Mouse (Mus musculus): ENCODE data around the gene Ecel1. TPM values are rescaled to one million over a fixed set of nuclear protein-coding genes. Genes with fewer than 3 reads are reported as not detected.
A peak's percentile ranks its signal among the peaks of the same experiment; 100 is the strongest.

Gene Ecel1
- polyA plus RNA-seq, 1 experiment = 0.37 TPM

DNA sequence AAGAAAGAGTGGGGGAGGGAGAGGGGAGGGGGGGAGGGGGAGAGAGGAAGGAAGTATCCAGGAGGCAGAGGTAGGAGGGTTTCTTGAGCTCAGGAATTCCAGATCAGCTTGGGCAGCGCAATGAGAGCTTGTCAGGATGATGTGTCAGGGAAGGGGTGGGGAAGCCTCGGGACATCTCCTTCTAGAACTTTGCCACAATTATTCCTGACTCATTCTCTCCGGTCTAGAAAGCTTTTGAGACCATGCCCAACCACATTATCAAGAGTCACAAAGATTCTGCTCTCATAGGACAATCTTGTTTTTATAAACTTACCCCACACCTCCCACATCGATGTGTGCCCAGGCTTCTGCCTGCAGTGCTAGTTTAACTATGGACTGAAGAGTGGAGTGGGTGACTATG lies 24.5 kb downstream of the Ecel1 start:
- no peaks in the 10 kb centered on the region for H3K36me3 ChIP-seq (ENCODE audit: control insufficient read depth, insufficient read depth, low read length, poor library complexity, severe bottlenecking)
- no peak overlapping the region for H3K9ac ChIP-seq (ENCODE audit: low read depth, poor library complexity, severe bottlenecking)
- no peaks in the 10 kb centered on the region for H3K27me3 ChIP-seq (ENCODE audit: control insufficient read depth, insufficient read depth, low read length, poor library complexity, severe bottlenecking)
- no peaks in the 10 kb centered on the region for H3K4me1 ChIP-seq (ENCODE audit: control insufficient read depth, insufficient read depth, low read length)
- no peak overlapping the region for H3K27ac ChIP-seq (ENCODE audit: insufficient read depth, low read length)
- no peaks in the 10 kb centered on the region; the same call in 1 of the 2 replicates for H3K9me3 ChIP-seq (replicated peaks; ENCODE audit: control insufficient read depth, insufficient read depth, low read length, poor library complexity, severe bottlenecking)
- TF ChIP-seq POLR2A (IDR thresholded peaks at IDR 0.05; ENCODE audit: insufficient read depth, low read length) = no peak
- TF ChIP-seq CTCF (IDR thresholded peaks at IDR 0.05; ENCODE audit: low read depth, low read length) = no peak
- no peak for TF ChIP-seq EP300 (IDR thresholded peaks at IDR 0.05; ENCODE audit: insufficient read depth, low read depth, low read length)
- no peak overlapping the region for H3K4me3 ChIP-seq (ENCODE audit: low read depth, low read length)

DNA sequence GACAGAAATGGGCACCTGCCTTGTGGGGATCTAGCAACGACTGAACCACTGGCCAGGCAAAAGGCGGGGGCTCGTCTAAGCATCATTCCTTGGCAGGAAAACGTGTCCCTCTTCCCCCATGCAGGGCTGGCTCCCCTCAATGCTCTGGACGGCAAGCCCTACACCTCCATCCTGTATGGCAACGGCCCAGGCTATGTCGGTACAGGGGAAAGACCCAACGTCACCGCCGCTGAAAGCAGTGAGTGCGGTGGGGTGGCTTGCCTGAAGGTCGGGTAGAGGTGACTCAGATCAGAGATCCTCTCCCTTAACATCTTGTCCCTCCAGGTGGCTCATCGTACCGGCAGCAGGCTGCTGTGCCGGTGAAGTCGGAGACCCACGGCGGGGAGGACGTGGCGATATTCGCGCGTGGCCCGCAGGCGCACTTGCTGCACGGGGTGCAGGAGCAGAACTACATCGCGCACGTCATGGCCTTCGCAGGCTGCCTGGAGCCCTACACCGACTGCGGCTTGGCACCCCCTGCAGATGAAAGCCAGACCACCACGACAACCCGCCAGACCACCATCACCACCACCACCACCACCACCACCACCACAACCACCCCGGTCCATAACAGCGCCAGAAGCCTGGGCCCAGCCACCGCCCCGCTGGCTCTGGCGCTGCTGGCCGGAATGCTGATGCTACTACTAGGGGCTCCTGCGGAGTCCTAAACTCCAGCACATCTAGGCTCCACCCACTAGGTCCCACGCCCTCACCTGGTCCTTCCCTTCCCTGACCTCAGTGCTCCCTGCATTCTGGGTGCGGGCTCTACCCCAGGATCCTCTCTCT lies 28.9 kb downstream of the Ecel1 start:
- Histone ChIP-seq H3K9ac (ENCODE audit: low read depth, poor library complexity, severe bottlenecking) (no peak overlapping the region), H3K27ac (ENCODE audit: insufficient read depth, low read length) (no peak overlapping the region), H3K27me3 (ENCODE audit: control insufficient read depth, insufficient read depth, low read length, poor library complexity, severe bottlenecking) (no peaks in the 10 kb centered on the region), H3K36me3 (ENCODE audit: control insufficient read depth, insufficient read depth, low read length, poor library complexity, severe bottlenecking) (no peaks in the 10 kb centered on the region), H3K9me3 (replicated peaks; ENCODE audit: control insufficient read depth, insufficient read depth, low read length, poor library complexity, severe bottlenecking) (no peaks in the 10 kb centered on the region; the same call in 1 of the 2 replicates), H3K4me3 (ENCODE audit: low read depth, low read length) (peak overlapping the region; percentile 30), H3K4me1 (ENCODE audit: control insufficient read depth, insufficient read depth, low read length) (no peaks in the 10 kb centered on the region)
- no peak for TF ChIP-seq POLR2A (IDR thresholded peaks at IDR 0.05; ENCODE audit: insufficient read depth, low read length)
- no peak for TF ChIP-seq EP300 (IDR thresholded peaks at IDR 0.05; ENCODE audit: insufficient read depth, low read depth, low read length)

DNA sequence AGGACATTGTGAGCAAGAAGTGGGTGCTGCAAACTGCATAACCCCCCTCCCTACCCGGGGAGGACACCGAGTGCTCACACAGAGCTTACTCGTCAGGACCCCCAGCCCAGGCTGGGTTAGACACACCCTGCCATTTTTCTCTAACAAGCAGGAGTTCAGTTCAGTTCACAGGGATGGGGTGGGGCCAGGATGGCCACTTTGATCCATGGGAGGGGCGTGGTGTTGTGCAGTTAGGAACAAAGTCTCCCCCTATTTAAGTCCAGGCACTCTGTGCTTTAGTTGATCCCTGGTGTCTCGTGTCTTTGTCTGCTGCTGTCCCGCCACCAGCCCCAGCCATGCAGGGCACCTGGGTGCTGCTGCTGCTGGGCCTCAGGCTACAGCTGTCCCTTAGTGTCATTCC lies 31.6 kb downstream of the Ecel1 start, which contains the start of gene Akp3:
TSS of gene Akp3 (plus strand) at position 301 of the 400 bp plus-strand sequence.
- Histone ChIP-seq H3K27me3 (ENCODE audit: control insufficient read depth, insufficient read depth, low read length, poor library complexity, severe bottlenecking) (no peaks in the 10 kb centered on the region), H3K4me1 (ENCODE audit: control insufficient read depth, insufficient read depth, low read length) (no peaks in the 10 kb centered on the region), H3K36me3 (ENCODE audit: control insufficient read depth, insufficient read depth, low read length, poor library complexity, severe bottlenecking) (no peaks in the 10 kb centered on the region), H3K4me3 (ENCODE audit: low read depth, low read length) (no peak within 1 kb of the TSS), H3K27ac (ENCODE audit: insufficient read depth, low read length) (no peak within 1 kb of the TSS), H3K9ac (ENCODE audit: low read depth, poor library complexity, severe bottlenecking) (no peak within 1 kb of the TSS), H3K9me3 (replicated peaks; ENCODE audit: control insufficient read depth, insufficient read depth, low read length, poor library complexity, severe bottlenecking) (no peaks in the 10 kb centered on the region)
- TF ChIP-seq EP300 (IDR thresholded peaks at IDR 0.05; ENCODE audit: insufficient read depth, low read depth, low read length) (no peak), CTCF (IDR thresholded peaks at IDR 0.05; ENCODE audit: low read depth, low read length) (no peak), POLR2A (IDR thresholded peaks at IDR 0.05; ENCODE audit: insufficient read depth, low read length) (no peak)

DNA sequence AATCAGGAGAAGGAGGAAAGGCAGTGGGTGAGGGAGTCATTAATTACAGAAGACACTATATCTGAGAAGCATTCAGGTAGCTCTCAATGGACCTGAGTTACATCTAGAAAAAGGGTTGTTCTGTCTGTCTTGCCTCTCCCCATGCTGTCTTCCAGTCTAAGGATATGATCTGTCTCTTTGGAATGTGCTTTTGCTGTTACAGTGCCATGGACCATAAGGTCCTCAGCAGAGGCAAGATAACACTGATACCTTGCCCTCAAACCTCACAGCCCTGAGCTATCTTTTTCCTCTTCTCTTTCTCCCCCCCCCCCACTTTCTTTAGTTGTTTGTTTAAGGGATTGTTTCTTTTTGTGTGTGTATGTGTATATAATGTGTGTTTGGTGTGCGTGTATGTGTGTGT lies 41.5 kb downstream of the Ecel1 start:
- Histone ChIP-seq H3K4me3 (ENCODE audit: low read depth, low read length) (no peak overlapping the region), H3K9ac (ENCODE audit: low read depth, poor library complexity, severe bottlenecking) (no peak overlapping the region), H3K36me3 (ENCODE audit: control insufficient read depth, insufficient read depth, low read length, poor library complexity, severe bottlenecking) (no peaks in the 10 kb centered on the region), H3K27me3 (ENCODE audit: control insufficient read depth, insufficient read depth, low read length, poor library complexity, severe bottlenecking) (no peaks in the 10 kb centered on the region; the same call in 1 of the 2 replicates), H3K9me3 (replicated peaks; ENCODE audit: control insufficient read depth, insufficient read depth, low read length, poor library complexity, severe bottlenecking) (no peaks in the 10 kb centered on the region), H3K27ac (ENCODE audit: insufficient read depth, low read length) (no peak overlapping the region), H3K4me1 (ENCODE audit: control insufficient read depth, insufficient read depth, low read length) (no peaks in the 10 kb centered on the region)
- TF ChIP-seq POLR2A (IDR thresholded peaks at IDR 0.05; ENCODE audit: insufficient read depth, low read length) (no peak), CTCF (IDR thresholded peaks at IDR 0.05; ENCODE audit: low read depth, low read length) (no peak), EP300 (IDR thresholded peaks at IDR 0.05; ENCODE audit: insufficient read depth, low read depth, low read length) (no peak)

DNA sequence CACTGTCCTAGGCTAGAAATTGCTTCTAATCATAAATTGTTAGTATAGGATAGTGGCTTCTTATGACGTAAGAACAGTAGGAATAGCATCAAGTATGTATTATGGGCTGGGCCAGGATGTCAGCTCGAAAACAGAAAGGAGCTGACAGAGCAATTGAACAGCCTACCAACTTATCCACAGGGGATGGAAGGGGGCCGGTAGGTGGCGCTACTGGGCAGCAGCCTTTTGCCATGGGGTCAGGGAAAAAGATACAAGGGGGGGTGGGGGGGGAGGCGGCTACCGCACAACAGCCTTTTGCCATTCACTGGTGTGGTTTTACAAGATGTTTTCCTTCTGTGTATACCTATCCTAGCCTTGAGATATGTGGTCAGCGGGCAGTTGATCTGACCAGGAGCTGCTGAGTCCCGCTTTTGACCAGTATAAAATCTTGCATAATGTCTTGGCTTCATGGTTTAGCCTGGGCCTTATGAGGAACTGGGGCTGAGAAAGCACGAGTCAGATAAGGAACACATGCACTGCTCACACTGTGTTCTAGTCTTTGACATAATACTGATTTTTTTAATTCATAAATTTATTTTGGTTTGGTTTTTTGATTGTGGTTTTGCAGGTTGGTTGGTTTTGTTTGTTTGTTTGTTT lies 44.5 kb downstream of the Ecel1 start:
- H3K9ac ChIP-seq (ENCODE audit: low read depth, poor library complexity, severe bottlenecking) = no peak overlapping the region
- H3K27me3 ChIP-seq (ENCODE audit: control insufficient read depth, insufficient read depth, low read length, poor library complexity, severe bottlenecking) = no peaks in the 10 kb centered on the region; the same call in 1 of the 2 replicates
- H3K9me3 ChIP-seq (replicated peaks; ENCODE audit: control insufficient read depth, insufficient read depth, low read length, poor library complexity, severe bottlenecking) = no peaks in the 10 kb centered on the region
- H3K4me1 ChIP-seq (ENCODE audit: control insufficient read depth, insufficient read depth, low read length) = no peaks in the 10 kb centered on the region
- H3K36me3 ChIP-seq (ENCODE audit: control insufficient read depth, insufficient read depth, low read length, poor library complexity, severe bottlenecking) = no peaks in the 10 kb centered on the region
- TF ChIP-seq CTCF (IDR thresholded peaks at IDR 0.05; ENCODE audit: low read depth, low read length) (peak; percentile 59), EP300 (IDR thresholded peaks at IDR 0.05; ENCODE audit: insufficient read depth, low read depth, low read length) (no peak)
- no peak overlapping the region for H3K27ac ChIP-seq (ENCODE audit: insufficient read depth, low read length)
- H3K4me3 ChIP-seq (ENCODE audit: low read depth, low read length) = no peak overlapping the region

DNA sequence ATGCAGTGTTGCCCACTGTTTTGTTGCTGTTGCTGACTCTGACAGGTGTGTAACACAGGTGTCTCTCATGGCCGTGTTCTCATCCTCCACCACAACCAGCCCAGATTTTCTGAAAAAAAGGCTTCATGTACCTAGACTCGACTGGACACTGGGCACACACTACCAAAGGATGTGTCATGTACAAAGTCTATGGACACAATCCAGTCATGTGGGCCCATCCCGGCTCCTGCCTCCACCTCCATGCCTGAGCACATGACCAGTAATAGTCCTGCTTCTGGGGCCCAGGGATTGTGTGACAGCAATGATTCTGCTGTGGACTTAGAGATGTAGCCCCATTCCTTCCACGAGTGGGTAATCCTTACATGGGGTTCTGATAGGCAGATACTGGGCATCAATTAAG lies 47.8 kb downstream of the Ecel1 start:
- no peak for TF ChIP-seq EP300 (IDR thresholded peaks at IDR 0.05; ENCODE audit: insufficient read depth, low read depth, low read length)
- no peak for TF ChIP-seq POLR2A (IDR thresholded peaks at IDR 0.05; ENCODE audit: insufficient read depth, low read length)
- TF ChIP-seq CTCF (IDR thresholded peaks at IDR 0.05; ENCODE audit: low read depth, low read length) = no peak
- no peaks in the 10 kb centered on the region for H3K27me3 ChIP-seq (ENCODE audit: control insufficient read depth, insufficient read depth, low read length, poor library complexity, severe bottlenecking)
- H3K4me3 ChIP-seq (ENCODE audit: low read depth, low read length) = no peak overlapping the region

More for the DNA sequence above, 47.8 kb downstream of the Ecel1 start:
- no peaks in the 10 kb centered on the region for H3K36me3 ChIP-seq (ENCODE audit: control insufficient read depth, insufficient read depth, low read length, poor library complexity, severe bottlenecking)
- H3K9ac ChIP-seq (ENCODE audit: low read depth, poor library complexity, severe bottlenecking) = no peak overlapping the region
- H3K27ac ChIP-seq (ENCODE audit: insufficient read depth, low read length) = no peak overlapping the region
- no peaks in the 10 kb centered on the region for H3K9me3 ChIP-seq (replicated peaks; ENCODE audit: control insufficient read depth, insufficient read depth, low read length, poor library complexity, severe bottlenecking)
- no peaks in the 10 kb centered on the region for H3K4me1 ChIP-seq (ENCODE audit: control insufficient read depth, insufficient read depth, low read length)
